In the genomic region with DNA sequence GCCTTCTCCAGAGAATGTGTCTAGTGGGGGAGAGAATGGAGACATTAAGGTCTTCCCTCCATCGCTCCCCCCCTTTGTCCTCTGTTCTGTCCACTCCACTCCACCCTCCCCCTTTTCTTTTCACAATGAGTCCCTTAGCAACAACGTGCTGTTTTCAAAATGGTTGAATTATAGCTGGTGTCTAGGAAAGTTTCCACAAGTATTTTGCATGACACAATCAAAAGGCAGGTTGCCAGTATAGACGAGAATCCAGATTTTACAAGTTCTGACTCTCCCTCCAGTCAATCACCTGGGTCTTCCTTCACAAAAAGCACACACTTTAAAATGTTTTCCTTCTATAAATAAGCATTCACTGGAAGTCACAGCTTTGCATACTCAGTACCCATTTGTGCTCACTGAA, we compare ENCODE assay signal across 27 mouse cellular contexts. TPM values are rescaled to one million over a fixed set of nuclear protein-coding genes. Genes with fewer than 3 reads are reported as not detected.
"Had no signal": no experiment of that assay in that cellular context is flagged by ENCODE, and none has a peak within 500 bp of the region (broad histone marks: within the 10 kb centered on the region; RNA-seq: fewer than 3 reads in every experiment).

No protein-coding gene starts in this region.

- H3K4me2 ChIP-seq: kidney, embryonic 15.5 days; liver, embryonic 11.5 days; lung, embryonic 14.5 days; midbrain, embryonic 13.5 days had no signal

- DNase-seq: kidney, adult 8-10 months; kidney, postnatal 14 days; kidney, postnatal 4 days; liver, postnatal 0 days; lung, embryonic 14.5 days; right cerebral cortex, postnatal 4 days; thymus, adult 2 months; thymus, postnatal 14 days; thymus, postnatal 4 days had no signal

- H3K27me3 ChIP-seq: kidney, embryonic 15.5 days; midbrain, embryonic 13.5 days had no signal

- H3K4me3 ChIP-seq: kidney, embryonic 15.5 days; megakaryocyte, embryonic 14.5 days; midbrain, embryonic 10.5 days; midbrain, embryonic 13.5 days had no signal

- ATAC-seq: intestine, postnatal 0 days; liver, postnatal 0 days; lung, postnatal 0 days; midbrain, embryonic 13.5 days; midbrain, embryonic 16.5 days had no signal

- H3K9ac ChIP-seq: kidney, embryonic 15.5 days; liver, embryonic 14.5 days; liver, postnatal 0 days; lung, embryonic 14.5 days; midbrain, embryonic 13.5 days had no signal

- H3K36me3 ChIP-seq: kidney, embryonic 15.5 days; midbrain, embryonic 10.5 days; midbrain, embryonic 13.5 days had no signal

- H3K27ac ChIP-seq: kidney, embryonic 15.5 days; liver, embryonic 14.5 days; macrophage; midbrain, embryonic 10.5 days; midbrain, embryonic 13.5 days; stomach, postnatal 0 days had no signal

- H3K4me1 ChIP-seq: megakaryocyte, embryonic 14.5 days; midbrain, embryonic 13.5 days had no signal

- H3K9me3 ChIP-seq: kidney, embryonic 15.5 days; megakaryocyte, embryonic 14.5 days; midbrain, embryonic 10.5 days; midbrain, embryonic 13.5 days had no signal

RNA-seq across cellular contexts. Expression of gene C1qtnf3, which starts 4.6 kb away (rescaled TPM):
- total RNA-seq: layer of hippocampus, adult 18-20 months had no signal
- polyA plus RNA-seq: macrophage had no signal

RNA-seq across cellular contexts. Expression of gene Slc45a2, which starts 43.8 kb away (rescaled TPM):
- total RNA-seq: layer of hippocampus, adult 18-20 months; layer of hippocampus, postnatal 14 days; left cerebral cortex, adult 8-10 months; left cerebral cortex, postnatal 14 days had no signal
- polyA plus RNA-seq: intestine, embryonic 14.5 days; intestine, postnatal 0 days; limb, embryonic 11.5 days; lung, embryonic 14.5 days; lung, postnatal 0 days; macrophage; midbrain, embryonic 13.5 days; midbrain, embryonic 16.5 days; stomach, embryonic 14.5 days; stomach, postnatal 0 days; thymus, adult 2 months had no signal
